In genomic region chr7:106177065-106177464, GRCm38 (mm10) we compare ENCODE assay signal across 9 mouse cellular contexts. TPM values are rescaled to one million over a fixed set of nuclear protein-coding genes. Genes with fewer than 3 reads are reported as not detected.
A peak's percentile ranks its signal among the peaks of the same experiment; 100 is the strongest.
ATAC-seq lines count a peak whose summit lies in the region.
"Had no signal": no experiment of that assay in that cellular context is flagged by ENCODE, and none has a peak within 500 bp of the region (broad histone marks: within the 10 kb centered on the region; RNA-seq: fewer than 3 reads in every experiment).

No protein-coding gene starts in this region.

- ATAC-seq in CD4-positive, CD25-positive, alpha-beta regulatory T cell, adult 4 months = peak; percentile 61
- ATAC-seq in activated CD4-positive, CD25-positive, alpha-beta regulatory T cell, adult 4 months = peak; percentile 73
- peak; percentile 65 for ATAC-seq in inflammation-experienced regulatory T-cells, adult 6 months
- peak; percentile 30; the same call in 1 of the 2 replicates for ATAC-seq in megakaryocyte, adult 5-6 weeks (ENCODE audit: poor library complexity, severe bottlenecking)

RNA-seq across cellular contexts. Expression of gene Gvin1, which starts 38.1 kb away (rescaled TPM):
- 100 to 1,000 TPM; 112 to 113 TPM for polyA plus RNA-seq in CD4-positive, CD25-positive, alpha-beta regulatory T cell, adult 4 months (2017; shearing (Covaris generic))
- 100 to 1,000 TPM; 108 to 118 TPM for polyA plus RNA-seq in activated CD4-positive, CD25-positive, alpha-beta regulatory T cell, adult 4 months (2017; shearing (Covaris generic))
- polyA plus RNA-seq in inflammation-experienced regulatory T-cells, adult 6 months (2017; shearing (Covaris generic)) = 100 to 1,000 TPM in 1 of 3 experiments, 10 to 100 TPM in 2; 79.1 to 101 (median 99.8) TPM
- 82.0 and 84.1 TPM in 2 replicates for total RNA-seq in megakaryocyte, adult 5-6 weeks (2015)
- 179 and 182 TPM in 2 replicates for total RNA-seq in megakaryocyte, adult 5-6 weeks (2017)
- total RNA-seq: ES-E14, MEL had no signal
- polyA plus RNA-seq: C2C12, G1E, Patski had no signal

Comparison
In these comparisons a context has a peak if more than half of its experiments do, and no peak if none do; other contexts are left out.
1. Peak in every context shown above with its lines: ATAC-seq.